Comparison of ENCODE assay signal across 8 mouse cellular contexts in the genomic region with DNA sequence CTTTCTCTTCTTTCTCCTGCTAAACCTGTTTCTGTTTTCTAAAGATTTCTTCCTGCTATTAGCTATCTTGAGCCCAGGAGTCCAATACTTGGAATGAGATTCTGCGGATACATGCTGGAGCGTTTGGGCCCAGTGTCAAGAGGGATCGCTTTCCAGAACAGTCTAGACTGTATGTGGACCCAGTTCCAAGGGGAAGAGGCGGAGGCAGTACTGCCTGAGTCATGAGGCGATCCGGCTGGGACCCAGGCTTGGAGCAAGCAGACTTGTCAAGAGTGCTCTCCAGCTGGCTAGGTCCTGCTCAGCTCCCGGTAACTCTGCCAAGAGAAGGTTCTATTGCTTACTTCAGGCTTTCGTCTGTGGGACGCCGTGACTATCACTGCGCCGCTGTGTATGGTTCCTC. TPM values are rescaled to one million over a fixed set of nuclear protein-coding genes. Genes with fewer than 3 reads are reported as not detected.
A peak's percentile ranks its signal among the peaks of the same experiment; 100 is the strongest.
DNase-seq lines count a peak whose midpoint lies in the region; ATAC-seq and TF ChIP-seq lines count a peak whose summit lies in the region.

No protein-coding gene starts in this region.

- TF ChIP-seq POLR2A in lung, adult 2 months (IDR thresholded peaks at IDR 0.05; ENCODE audit: borderline replicate concordance, extremely low read depth, low read depth, low read length), result no peak

- H3K36me3 ChIP-seq in heart, postnatal 0 days (replicated peaks; ENCODE audit: control insufficient read depth, insufficient read depth, low read length), result no peaks in the 10 kb centered on the region

- H3K4me2 ChIP-seq in heart, postnatal 0 days (ENCODE audit: low read depth, low read length), result no peak overlapping the region

- 76% methylated on average over 12 of the region's 12 CpGs for WGBS in heart, postnatal 0 days
- WGBS in lung, adult 2 months, result 71% methylated on average over 12 of the region's 12 CpGs

- no peaks in the 10 kb centered on the region for H3K9me3 ChIP-seq in heart, postnatal 0 days (replicated peaks; ENCODE audit: control insufficient read depth, low read length)

- no peaks in the 10 kb centered on the region for H3K27me3 ChIP-seq in heart, postnatal 0 days (ENCODE audit: control insufficient read depth, insufficient read depth, low read length)

- no peak overlapping the region for H3K9ac ChIP-seq in heart, postnatal 0 days (replicated peaks; ENCODE audit: low read depth, low read length)

- no peak for TF ChIP-seq EP300 in heart, postnatal 0 days (IDR thresholded peaks at IDR 0.05; ENCODE audit: low read depth)

- DNase-seq in frontal cortex, postnatal 10 days (ENCODE audit: low spot score in 2 of 2), result peak; percentile 18 to 21
- DNase-seq in frontal cortex, postnatal 14 days (ENCODE audit: low spot score in 2 of 2), result no peak
- peak; percentile 77 for DNase-seq in brain, adult 2 months (ENCODE audit: low read depth, low spot score)
- DNase-seq in heart, postnatal 0 days (ENCODE audit: low spot score), result peak; percentile 21
- DNase-seq in lung, adult 2 months, result peak; percentile 18
- peak; percentile 73 for DNase-seq in testis, postnatal 14 days (ENCODE audit: low spot score)
- no peak for DNase-seq in thymus, postnatal 14 days
- DNase-seq in spleen, postnatal 10 days (ENCODE audit: low spot score in 2 of 2), result no peak

- H3K4me3 ChIP-seq in heart, postnatal 0 days (ENCODE audit: low read depth, low read length), result no peak overlapping the region
- no peak overlapping the region for H3K4me3 ChIP-seq in lung, adult 2 months (replicated peaks; ENCODE audit: extremely low read depth, low read depth, low read length)

- no peak for TF ChIP-seq CTCF in heart, postnatal 0 days (IDR thresholded peaks at IDR 0.05; ENCODE audit: low read depth)
- no peak for TF ChIP-seq CTCF in lung, adult 2 months (IDR thresholded peaks at IDR 0.05; ENCODE audit: insufficient read depth, low read length)

- peaks cover 10% of the 10 kb centered on the region; the same call in 1 of the 2 replicates for H3K4me1 ChIP-seq in heart, postnatal 0 days (ENCODE audit: control insufficient read depth, insufficient read depth)
- H3K4me1 ChIP-seq in lung, adult 2 months (ENCODE audit: control insufficient read depth, insufficient read depth, low read length), result peaks cover 8% of the 10 kb centered on the region

- ATAC-seq in heart, postnatal 0 days (ENCODE audit: insufficient read depth, low read depth), result peak; percentile 75; the same call in 1 of the 2 replicates

- no peak overlapping the region for H3K27ac ChIP-seq in heart, postnatal 0 days (ENCODE audit: low read depth)

RNA-seq across cellular contexts. Expression of a gene that starts 50.7 kb away (rescaled TPM):
- 83.9 and 91.1 TPM in 2 replicates for total RNA-seq in heart, postnatal 0 days (2014; rRNA removed; ENCODE audit: low replicate concordance)
- polyA plus RNA-seq in heart, postnatal 0 days (2015; fragmentation: Nextera tagmentation; extraction: Ambion mirVana), result 55.0 and 57.1 TPM in 2 replicates
- polyA plus RNA-seq in lung, adult 2 months (2012; rRNA removed), result 34.0 and 36.0 TPM in 2 replicates

Comparison
In these comparisons a context has a peak if more than half of its experiments do, and no peak if none do; other contexts are left out.
1. DNase-seq: peak in frontal cortex, postnatal 10 days (2 of 2), brain, adult 2 months (single experiment), heart, postnatal 0 days (single experiment), lung, adult 2 months (single experiment) and testis, postnatal 14 days (single experiment); none in frontal cortex, postnatal 14 days (0 of 2), thymus, postnatal 14 days (single experiment) and spleen, postnatal 10 days (0 of 2).